Mouse (Mus musculus): ENCODE measurements around the gene Echs1. TPM values are rescaled to one million over a fixed set of nuclear protein-coding genes. Genes with fewer than 3 reads are reported as not detected.

The Echs1 gene
- total RNA-seq, 2 experiments from 2014 or later: 52.1 to 59.8 TPM

DNA sequence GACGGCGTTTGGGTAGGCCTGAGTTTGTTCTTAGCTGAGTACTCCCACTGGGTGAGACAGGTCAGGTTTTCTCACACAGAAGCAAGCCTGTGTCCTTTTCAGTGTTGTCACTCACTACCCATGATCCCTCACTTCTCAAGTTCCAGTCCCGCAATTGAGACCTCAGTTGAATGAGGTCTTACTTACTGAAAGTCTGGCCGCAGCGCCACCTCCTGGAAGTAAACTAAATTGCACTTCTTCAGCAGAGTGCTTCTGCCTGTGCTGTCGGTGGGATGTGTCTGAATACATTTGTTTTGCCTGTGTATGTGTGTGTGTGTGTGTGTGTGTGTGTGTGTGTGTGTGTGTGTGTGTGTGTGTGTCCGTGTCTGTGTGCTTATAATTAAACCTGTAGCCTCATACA, 53.2 kb downstream of the Echs1 start:
- DNase-seq (ENCODE audit: extremely low spot score in 1 of 2, low spot score in 1 of 2): peak in 1 of 2 experiments; percentile 89

- peak in 1 of 2 experiments; percentile 48 for DNase-seq (ENCODE audit: extremely low spot score in 1 of 2, low spot score in 1 of 2)
These were observed 54.0 kb downstream of the Echs1 start for GRCm38 (mm10) chr7:140062307-140062706.

DNA sequence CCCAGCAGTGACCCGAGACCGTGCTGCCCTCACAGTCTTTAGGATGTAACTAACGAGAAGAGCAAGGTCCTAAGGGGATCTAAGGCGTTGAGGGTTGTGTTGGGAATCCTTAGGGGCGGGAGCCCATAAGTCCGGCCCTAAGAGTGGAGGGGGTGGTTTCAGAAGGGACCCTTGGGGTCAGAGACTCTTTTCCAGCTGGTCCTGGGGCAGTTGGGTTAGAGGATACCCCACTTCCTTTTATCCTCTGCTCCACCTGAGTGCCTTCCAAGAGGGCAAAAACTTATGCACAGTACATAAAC, 54.5 kb downstream of the Echs1 start:
- DNase-seq (ENCODE audit: extremely low spot score in 1 of 2, low spot score in 1 of 2): no peak

DNA sequence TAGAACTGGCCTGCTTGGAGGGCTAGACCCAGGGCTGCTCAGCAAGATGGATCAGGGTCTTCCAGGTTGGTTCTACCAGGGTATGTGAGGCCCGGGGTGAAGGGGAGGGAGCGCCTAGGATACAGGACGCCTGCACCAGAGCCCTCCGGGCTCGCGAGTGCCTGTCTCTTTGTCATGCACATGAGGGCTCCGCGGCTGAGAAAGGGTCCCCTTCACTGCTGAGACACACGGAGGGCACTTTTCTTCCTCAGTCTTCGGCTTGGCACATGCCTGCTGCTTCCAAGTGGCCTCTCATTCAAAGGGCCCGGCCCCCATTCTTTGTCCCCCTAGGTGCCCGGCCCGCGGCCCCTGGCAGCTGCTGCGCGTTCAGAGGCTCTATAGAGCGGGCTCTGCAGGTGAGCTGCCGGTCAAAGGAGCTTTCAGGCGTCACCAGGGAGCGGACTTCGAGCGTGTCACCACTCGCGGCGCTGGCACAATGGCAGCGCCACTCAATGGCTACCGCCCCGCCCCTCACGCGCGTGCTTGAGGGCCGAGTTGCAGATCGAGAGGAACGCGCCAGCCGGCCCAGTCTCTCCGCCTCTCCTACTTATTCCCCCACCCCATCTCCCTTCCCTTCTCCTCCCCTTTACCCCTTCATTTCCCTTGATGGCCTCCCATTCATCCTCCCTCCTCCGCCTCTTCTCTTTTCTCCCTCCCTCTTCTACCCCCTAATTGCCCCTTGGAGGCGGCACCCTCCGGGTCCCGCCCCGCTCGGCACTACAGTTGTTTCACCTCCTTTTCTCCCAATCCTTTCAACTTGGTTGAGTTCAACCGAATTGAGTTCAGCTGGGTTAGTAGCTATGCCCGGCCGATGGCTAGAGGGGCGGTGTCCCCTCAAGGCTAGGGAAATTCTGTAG, 55.1 kb downstream of the Echs1 start:
- no peak for DNase-seq (ENCODE audit: extremely low spot score in 1 of 2, low spot score in 1 of 2)

DNA sequence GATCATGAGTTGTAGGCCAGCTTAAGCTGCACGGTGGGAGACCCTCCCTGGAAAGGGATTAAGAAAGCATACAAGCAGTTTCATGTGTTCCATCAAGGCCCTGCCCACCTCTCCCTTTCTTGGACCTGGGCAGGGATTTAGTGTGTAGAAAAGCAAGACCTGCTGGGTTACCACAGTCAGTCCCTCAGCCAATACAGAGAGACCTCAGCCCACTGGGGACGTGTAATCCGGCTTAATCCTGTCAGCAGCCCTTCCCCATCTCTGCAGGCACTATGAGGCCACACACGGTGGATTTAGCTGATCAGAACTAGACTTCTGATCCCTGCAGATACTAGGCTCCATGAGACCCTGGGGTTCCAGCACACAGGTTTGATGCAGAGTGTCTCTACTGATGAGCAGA, 56.7 kb downstream of the Echs1 start:
- no peak for DNase-seq (ENCODE audit: extremely low spot score in 1 of 2, low spot score in 1 of 2)

DNA sequence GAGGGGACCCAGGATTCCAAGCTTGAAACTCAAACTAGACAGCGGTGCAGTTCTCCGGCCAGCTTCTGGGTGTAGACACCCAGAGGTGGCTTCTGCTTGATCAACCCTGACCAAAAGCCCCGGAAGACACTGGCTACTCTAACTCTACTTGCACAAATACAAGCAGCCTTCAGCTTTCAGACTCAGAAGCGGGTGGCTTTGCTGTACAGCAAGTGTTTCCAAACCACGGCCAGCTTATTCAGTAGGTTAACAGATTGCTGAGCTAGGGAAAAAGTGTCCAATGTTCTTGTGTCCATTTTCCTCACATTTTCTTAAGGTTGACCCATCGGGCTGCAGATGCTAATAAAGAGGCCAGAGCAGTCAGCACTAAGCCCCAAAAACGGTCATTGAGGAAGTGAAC, 57.7 kb downstream of the Echs1 start:
- no peak for DNase-seq (ENCODE audit: extremely low spot score in 1 of 2, low spot score in 1 of 2)

- DNase-seq (ENCODE audit: extremely low spot score in 1 of 2, low spot score in 1 of 2): no peak
These were observed 58.6 kb downstream of the Echs1 start for GRCm38 (mm10) chr7:140057413-140058407.

Other genes with a start within 250 kb of the Echs1 start
- 10 to 100 TPM; 90.1 to 95.0 TPM for gene Kndc1, start 221.8 kb downstream of the Echs1 start, total RNA-seq (2021)
- not detected for gene Utf1, start 172.7 kb downstream of the Echs1 start, total RNA-seq (2021)
- gene 6430531B16Rik, start 137.7 kb downstream of the Echs1 start, total RNA-seq (2021): 1 to 10 TPM; 1.0 to 1.4 TPM
- 1 to 10 TPM; 3.3 to 3.4 TPM for gene Adam8, start 123.9 kb downstream of the Echs1 start, total RNA-seq (2021)
- 10 to 100 TPM; 21.7 to 26.4 TPM for gene Zfp511, start 80.1 kb downstream of the Echs1 start, total RNA-seq (2021)
- 10 to 100 TPM; 36.6 to 38.0 TPM for gene Tubgcp2, start 79.8 kb downstream of the Echs1 start, total RNA-seq (2021)
- under 1 TPM; 0.12 to 0.14 TPM for gene Msx3, start 67.4 kb downstream of the Echs1 start, total RNA-seq (2021)
- 100 to 1,000 TPM; 235 to 258 TPM for gene Caly, start 33.9 kb downstream of the Echs1 start, total RNA-seq (2021)
- not detected for gene Prap1, start 23.1 kb downstream of the Echs1 start, total RNA-seq (2021)
- 10 to 100 TPM; 38.3 to 47.5 TPM for gene Fuom, start 14.0 kb downstream of the Echs1 start, total RNA-seq (2021)
- gene Paox, start 677 bp downstream of the Echs1 start, total RNA-seq (2021): 1 to 10 TPM; 4.0 to 4.7 TPM
- 10 to 100 TPM; 24.9 to 30.2 TPM for gene Mtg1, start 21.1 kb upstream of the Echs1 start, total RNA-seq (2021)
- 100 to 1,000 TPM; 191 to 207 TPM for gene Sprn, start 38.4 kb upstream of the Echs1 start, total RNA-seq (2021)
- not detected for gene Olfr522, start 48.3 kb upstream of the Echs1 start, total RNA-seq (2021)
- under 1 TPM in 1 of 2 experiments, not detected in 1; 0.25 TPM for gene Olfr523, start 56.7 kb upstream of the Echs1 start, total RNA-seq (2021)
- gene Olfr524, start 89.5 kb upstream of the Echs1 start, total RNA-seq (2021): not detected
- under 1 TPM; 0.39 to 0.63 TPM for gene Cd163l1, start 101.8 kb upstream of the Echs1 start, total RNA-seq (2021)
- gene 5830411N06Rik, start 130.8 kb upstream of the Echs1 start, total RNA-seq (2021): under 1 TPM; 0.22 to 0.26 TPM
- not detected for gene Olfr525, start 204.4 kb upstream of the Echs1 start, total RNA-seq (2021)
- not detected for gene Olfr527, start 217.5 kb upstream of the Echs1 start, total RNA-seq (2021)
- not detected for gene Olfr60, start 245.2 kb upstream of the Echs1 start, total RNA-seq (2021)